Mouse (Mus musculus): ENCODE results near the gene Dhrs7c. TPM values are rescaled to one million over a fixed set of nuclear protein-coding genes. Genes with fewer than 3 reads are reported as not detected.

Gene Dhrs7c
- not detected for total RNA-seq (2023)

GRCm38 (mm10) chr11:67797931-67798330 is at the start of gene Dhrs7c:
Gene Dhrs7c, plus strand, starts transcription at chr11:67798187.

GRCm38 (mm10) chr11:67771053-67771452 is 26.9 kb upstream of the Dhrs7c start, which contains the start of gene Glp2r:
Gene Glp2r, minus strand, starts transcription at chr11:67771153.

GRCm38 (mm10) chr11:67774379-67774778 is 23.6 kb upstream of the Dhrs7c start, which contains the start of gene Gsg1l2:
Gene Gsg1l2, plus strand, starts transcription at chr11:67774608.

Other genes starting within 250 kb of the Dhrs7c start
- not detected for gene Rcvrn, start 102.9 kb upstream of the Dhrs7c start, total RNA-seq (2023)
- not detected for gene Glp2r, start 27.0 kb upstream of the Dhrs7c start, total RNA-seq (2023)
- not detected for gene Gsg1l2, start 23.6 kb upstream of the Dhrs7c start, total RNA-seq (2023)
- not detected for gene Usp43, start 124.0 kb downstream of the Dhrs7c start, total RNA-seq (2023)
- not detected for gene Cfap52, start 167.5 kb downstream of the Dhrs7c start, total RNA-seq (2023)
- gene Stx8, start 168.0 kb downstream of the Dhrs7c start, total RNA-seq (2023): 23.0 TPM

Data from CD4-positive naive resting alpha-beta T cell, adult 76 days (primary cell).